Mouse (Mus musculus): ENCODE measurements around the gene Clic1.
A peak's percentile ranks its signal among the peaks of the same experiment; 100 is the strongest.
"Not testable (repeated sequence)": the region's sequence is repeated elsewhere in the genome, so short reads cannot be mapped to it uniquely, and the experiment has no call there.

The Clic1 gene

DNA sequence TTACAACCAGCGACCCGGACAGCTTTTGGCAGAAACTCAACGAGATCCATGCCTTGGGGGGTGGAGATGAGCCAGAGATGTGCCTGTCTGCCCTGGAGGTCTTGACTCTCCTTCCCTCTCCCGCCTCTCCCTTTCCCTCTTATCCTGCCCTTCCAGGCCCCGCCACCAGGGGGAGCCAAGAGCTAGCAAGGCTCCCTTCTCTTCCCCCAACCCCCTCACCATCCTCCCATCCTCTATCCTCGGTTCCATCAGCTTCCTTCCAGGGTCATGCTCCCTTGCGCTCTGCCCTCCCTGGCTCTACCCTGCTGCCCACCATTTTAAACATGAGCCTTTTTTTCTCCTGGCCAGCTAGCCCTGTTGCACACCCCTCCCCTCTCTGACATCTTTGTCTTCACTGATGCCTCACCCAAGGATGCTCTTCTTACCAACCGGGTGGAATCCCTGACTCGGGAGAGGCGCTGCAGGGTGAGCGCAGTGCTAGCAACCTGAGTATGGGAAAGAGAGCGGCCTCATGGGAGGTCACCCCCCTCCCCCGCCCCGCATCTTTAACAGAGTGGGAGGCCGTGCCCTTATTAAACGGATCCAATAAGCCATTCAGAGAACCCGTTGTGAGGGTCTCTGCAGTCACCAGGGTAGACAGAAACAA lies 28.5 kb upstream of the Clic1 start:
- DNase-seq (ENCODE audit: low read depth, low spot score), result peak; percentile 90

DNA sequence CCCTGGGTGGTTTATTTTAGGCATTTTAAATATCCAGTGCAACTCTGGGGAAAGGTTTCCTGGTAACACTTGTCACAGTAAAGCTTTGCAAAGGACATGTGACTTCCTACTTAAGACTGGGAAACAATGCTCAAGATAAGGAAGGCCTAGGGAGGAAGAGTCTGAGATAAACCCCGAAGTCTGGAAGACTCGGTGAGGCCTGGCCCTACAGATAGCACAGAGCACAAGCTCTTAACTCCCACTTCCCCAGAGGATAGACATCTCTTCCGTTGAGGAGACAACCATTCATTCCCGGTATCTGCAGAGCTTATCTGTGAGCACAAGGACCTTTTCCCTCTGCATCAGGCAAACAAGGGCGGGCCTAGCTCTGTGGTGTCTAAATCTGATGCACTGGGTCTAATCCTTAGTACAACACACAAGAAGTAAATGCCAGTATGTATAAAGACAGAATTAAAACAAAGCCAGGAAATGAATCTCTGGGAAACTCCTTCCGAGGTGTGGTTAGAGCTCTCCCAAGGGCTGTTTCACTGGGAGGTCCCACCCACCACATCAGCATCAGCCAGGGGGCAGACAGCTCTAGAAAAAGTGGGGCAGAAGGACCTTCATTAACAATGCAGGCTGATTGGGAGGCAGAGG lies 27.8 kb upstream of the Clic1 start:
- DNase-seq (ENCODE audit: low read depth, low spot score), result no peak

DNA sequence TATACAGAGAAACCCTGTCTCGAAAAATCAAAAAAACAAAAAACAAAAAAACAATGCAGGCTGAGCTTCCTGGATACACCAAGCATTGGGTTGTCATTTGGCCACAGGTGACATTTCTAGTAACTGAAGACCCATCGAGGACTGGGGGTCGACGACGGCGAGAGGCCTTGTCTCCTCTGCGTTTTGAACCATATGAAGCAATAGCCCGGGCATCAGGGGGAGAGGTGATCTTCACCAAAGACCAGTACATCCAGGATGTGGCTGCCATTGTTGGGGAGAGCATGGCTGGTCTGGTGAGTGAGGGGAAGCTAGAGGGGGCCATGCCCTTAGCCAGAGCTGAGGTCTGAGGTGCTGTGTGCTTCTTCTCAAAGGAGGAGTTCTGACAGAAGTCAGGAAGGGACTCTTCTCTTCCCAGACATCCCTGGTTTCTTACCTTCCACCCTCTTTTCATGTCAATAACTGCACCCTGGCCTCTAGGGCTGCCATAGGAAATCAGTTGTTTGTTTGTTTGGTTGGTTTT lies 27.2 kb upstream of the Clic1 start:
- DNase-seq (ENCODE audit: low read depth, low spot score), result no peak

DNA sequence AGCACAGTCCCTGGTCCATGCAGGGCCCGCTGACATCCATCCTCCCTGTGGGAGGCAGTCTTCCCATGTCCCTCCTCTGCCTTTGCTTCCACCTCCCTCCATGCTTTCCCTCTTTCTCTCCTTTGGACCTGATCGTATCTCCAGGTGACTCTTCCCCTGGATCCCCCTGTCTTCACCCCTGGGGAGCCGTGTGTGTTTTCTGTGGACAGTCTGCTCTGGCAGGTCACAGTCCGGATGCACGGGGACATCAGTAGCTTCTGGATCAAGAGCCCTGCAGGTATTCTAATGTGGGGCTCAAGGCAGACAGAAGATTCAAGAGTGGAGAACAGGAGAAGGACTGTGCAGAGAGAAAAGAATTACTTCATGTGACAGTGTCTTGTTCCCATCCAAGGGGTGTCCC lies 26.5 kb upstream of the Clic1 start:
- no peak for DNase-seq (ENCODE audit: low read depth, low spot score)

DNA sequence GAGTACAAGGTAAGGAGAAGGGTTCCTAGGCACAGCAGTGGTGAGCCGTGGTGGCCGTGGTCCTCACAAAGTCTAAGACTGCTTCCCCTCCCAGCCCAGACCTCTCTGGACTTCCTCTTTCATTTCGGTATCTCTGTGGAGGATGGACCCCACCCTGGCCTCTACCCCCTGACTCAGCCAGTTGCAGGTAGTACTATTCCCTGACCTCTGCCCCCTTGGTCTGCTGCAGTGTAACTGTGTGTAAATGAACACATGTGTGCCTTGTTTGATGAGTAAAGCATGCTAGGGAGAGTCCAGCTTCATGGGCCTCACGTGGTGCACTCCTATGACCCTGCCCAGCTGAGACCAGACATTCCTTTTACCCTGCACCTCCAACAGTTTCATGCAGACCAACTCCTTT lies 26.0 kb upstream of the Clic1 start:
- DNase-seq (ENCODE audit: low read depth, low spot score), result no peak

DNA sequence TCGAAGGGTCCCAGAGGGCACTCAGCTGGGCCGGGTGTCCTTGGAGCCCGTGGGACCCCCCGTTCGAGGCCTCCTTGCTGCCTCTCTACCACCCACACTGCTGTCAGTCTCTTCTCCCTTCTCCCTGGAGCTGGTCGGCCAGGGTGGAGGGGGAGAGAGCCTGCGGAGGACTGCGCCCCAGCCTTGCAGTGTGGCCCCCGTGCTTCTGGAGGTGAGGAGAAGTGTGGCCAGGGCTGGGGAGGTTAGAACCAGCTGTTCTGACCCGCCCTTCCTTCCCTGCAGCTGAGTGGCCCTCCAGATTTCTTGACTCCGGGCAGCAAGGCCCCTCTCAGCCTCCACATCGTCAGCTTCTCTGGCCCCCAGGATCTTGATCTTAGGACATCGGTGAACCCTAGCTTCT lies 25.5 kb upstream of the Clic1 start:
- DNase-seq (ENCODE audit: low read depth, low spot score), result no peak

DNA sequence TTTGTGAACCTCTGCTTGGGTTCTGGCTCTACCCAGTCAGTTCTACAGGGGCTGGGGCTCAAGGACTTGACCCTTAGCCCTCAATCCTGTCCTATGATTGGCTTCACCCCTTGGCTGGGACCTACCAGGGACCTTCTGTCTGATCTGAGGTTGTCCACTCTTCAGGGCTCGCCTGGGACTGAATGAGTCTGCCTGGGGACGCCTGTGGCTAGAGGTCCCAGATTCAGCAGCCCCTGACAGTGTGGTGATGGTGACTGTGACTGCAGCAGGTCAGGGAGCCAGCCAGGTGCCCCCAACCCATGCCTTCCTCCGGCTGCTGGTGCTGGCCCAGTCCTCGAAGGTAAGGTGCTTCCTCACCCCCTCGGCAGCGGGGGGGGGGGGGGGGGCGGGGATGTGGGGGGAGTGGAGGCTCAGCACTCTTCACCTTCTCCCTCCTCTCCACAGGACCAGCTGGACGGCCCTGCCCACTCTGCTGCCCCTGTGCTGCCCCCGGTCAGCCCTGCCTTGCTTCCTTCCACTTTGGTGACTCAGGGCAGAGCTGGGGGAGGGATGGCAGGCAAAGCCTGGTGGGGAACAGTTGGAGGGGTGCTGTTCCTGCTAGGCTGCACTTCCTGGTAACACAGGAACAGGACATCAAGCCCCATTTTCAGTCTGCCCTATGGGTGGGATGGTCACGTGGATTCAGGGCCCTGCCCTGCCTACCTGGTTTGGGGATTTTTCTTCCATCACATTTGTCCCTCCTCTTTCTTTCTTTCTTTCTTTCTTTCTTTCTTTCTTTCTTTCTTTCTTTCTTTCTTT lies 24.9 kb upstream of the Clic1 start:
- DNase-seq (ENCODE audit: low read depth, low spot score), result no peak

DNA sequence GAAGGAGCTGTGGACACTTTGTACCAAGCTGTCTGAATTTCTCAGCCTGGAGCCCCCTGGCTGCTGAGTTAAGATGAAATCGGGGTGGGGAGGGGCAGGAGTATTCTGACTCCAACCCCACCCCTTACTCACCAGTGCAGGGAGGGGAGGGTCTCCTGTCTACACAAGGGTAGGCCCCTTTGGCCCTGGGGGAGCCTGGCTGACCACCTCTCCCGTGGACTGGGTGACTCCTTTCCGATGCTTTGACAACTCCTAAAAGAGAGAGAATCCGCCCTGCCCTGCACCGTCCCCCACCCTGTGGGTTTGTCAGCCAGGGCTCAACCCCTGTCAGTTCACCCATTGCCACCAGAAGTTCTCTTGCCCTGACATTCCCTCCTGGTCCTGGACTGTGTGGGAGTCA lies 23.6 kb upstream of the Clic1 start:
- no peak for DNase-seq (ENCODE audit: low read depth, low spot score)

DNA sequence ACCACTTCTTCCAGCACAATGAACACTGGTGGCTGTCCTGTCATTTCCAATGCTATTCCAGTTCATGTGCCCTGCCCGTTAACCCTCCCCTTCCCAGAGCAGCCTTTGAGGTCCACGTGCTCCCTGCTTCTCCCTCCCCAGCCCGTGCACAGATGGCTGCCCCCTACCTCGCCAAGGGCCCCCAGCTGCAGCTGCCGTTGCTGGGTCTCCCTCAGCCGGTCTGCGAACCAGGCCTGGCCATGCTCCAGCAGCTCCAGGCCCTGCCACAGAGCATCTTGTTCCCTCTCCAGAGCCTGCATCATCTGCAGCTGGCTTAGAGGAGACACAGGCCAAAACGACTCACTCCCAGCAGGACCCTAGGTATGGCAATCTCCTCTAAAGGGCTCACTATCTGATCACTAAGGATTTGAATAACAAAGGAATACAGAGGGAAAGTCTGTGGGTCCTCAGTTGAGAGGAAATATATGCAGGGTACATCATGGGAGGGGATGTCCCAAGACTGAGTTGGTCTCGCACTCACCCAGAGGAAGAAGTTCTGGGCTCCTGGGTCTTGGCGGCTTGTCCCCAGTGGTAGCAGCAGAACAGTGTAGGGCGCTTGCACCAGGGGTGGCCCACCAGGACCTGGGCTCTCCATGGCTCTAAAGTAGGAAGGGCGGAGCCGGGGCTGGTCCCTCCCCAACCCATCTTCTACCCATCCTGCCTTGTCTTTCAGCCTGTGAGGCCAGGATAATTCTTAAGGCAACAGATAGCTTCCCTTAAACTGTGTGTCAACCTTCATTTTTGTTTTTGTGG lies 22.3 kb upstream of the Clic1 start, which contains the start of gene Sapcd1:
TSS of gene Sapcd1 (minus strand) at position 740 of the 792 bp plus-strand sequence.
- DNase-seq (ENCODE audit: low read depth, low spot score), result no peak

DNA sequence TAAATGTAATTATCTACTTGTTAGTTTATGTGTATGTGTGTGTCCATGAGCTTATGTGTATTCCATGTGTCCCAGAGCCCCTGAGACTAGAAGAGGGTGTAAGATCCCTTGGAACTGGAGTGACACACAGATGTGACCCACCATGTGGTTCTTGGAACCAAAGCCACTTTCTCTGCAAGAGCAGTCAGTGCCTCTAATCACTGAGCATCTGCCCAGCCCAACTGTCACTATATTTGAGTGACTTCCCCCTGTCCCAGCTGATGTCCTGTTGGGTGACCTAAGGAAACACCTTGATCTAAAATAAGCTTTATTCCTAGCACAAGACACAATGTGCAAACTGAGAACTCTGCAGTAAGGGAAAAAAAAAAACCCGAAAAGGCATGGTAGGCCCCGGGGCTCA lies 21.5 kb upstream of the Clic1 start:
- DNase-seq (ENCODE audit: low read depth, low spot score), result no peak

DNA sequence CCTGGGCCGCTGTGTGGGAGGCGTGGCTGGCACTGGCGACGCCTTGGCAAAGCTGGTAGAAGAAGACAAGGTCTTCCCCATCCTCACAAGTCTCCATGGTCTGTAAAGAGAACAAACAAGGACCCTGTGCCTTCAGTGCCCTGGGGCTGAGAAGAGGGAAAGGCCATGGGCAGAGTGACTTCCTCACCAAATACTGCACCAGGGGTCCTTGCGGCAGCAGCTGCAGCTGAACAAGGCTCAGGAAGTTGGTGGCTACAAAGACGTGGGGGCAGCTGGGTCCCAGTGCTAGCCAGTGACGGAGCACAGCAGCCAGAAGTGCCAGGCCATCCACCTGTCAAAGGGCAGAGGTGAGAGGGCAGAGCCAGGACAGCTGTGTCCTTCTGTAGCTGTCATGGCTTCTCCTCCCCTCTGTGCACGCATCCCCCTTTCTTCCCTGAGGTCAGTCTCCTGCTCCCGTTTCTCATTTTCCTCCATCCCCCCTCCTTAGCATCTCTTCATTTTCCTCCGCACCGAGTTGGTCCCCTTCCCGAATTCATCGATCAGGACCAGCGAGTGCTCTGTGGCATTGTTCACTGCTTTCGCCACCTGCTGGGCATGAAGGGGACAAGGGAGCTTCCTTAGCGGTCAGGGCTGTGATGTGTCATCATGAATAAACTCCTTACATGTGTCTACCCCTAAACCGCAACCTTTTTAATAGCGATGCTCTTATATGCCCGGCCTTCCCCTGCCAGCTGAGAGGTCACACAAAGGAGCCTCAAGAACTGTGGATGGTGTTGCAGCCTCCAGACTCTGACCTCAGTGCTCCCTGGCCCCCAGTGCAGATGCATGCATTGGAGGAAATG lies 19.9 kb upstream of the Clic1 start:
- DNase-seq (ENCODE audit: low read depth, low spot score), result peak; percentile 53

DNA sequence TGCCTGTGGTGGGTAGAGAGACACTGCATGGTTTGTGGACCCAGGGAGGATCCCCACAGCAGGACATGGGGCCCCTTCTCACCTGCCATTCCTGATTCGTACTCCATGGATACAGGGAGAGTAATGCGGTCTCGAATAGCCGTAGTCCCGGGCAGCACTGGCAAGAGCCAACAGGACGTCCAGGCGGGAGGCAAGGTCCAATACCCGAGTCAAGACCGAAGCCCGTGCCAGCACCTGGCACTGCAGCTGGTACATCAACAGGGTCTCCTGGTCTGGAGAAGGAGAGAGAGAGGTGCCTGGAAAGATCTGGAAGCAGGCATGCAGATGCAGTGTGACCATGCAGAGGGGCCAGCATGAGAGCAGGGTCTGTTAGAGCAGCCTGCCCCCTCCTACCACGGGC lies 18.5 kb upstream of the Clic1 start:
- DNase-seq (ENCODE audit: low read depth, low spot score), result no peak

DNA sequence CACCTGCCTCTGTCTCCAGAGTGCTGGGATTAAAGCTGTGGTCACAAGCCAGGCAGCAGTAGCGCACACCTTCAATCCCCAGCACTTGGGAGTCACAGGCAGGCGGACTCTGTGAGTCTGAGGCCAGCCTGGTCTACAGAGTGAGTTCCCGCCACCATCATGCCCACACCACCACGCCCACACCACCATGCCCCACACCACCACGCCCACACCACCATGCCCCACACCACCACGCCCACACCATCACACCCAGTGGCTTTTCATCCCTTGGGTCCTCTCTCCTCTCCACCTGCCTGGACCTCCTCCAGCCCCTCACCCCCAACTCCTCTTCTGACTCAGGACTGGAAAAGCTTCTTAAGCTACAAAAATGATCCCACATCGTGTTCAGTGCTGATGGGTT lies 17.9 kb upstream of the Clic1 start:
- DNase-seq (ENCODE audit: low read depth, low spot score), result no peak

DNA sequence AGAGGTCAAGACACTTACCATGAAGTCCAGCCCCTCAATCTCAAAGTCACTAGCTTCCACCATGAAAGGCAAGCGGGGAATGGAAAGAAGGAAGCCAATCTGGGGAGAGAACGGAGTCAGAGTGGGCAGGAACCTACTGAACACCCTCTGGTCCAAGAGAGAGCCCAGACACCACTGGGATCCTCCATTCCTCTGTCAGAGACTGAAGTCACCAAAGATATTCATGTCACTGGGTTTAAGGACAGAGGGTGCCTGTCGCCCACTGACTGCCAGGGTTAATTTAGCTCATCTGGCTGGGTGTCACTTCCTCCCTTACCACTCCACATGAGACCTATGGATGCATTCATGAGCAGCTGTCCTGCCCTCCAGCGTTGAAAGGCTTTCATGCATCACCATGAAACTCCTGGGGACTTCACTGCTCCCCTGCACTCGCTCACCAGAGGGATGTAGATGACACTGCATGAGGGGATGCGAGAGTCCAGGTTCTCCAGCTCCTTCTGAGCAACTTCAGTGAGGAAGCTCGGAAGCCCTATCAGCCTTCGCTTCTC lies 17.4 kb upstream of the Clic1 start:
- DNase-seq (ENCODE audit: low read depth, low spot score), result no peak

DNA sequence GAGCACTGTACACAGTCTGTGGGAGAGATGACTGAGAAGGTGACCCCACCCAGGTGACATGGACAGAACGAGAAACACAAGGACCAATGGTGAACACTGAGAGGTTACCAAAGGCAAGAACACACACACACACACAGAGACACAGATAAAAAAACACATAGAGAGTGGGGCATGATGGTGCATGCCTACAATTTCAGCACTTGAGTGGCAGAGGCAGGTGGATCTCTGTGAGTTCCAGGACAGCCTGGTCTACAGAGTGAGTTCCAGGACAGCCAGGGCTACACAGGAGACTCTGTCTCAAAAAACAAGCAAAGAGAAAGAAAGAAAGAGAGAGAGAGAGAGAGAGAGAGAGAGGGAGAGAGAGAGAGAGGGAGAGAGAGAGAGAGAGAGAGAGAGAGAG lies 16.1 kb upstream of the Clic1 start:
- DNase-seq (ENCODE audit: low read depth, low spot score), result not testable (repeated sequence)

DNA sequence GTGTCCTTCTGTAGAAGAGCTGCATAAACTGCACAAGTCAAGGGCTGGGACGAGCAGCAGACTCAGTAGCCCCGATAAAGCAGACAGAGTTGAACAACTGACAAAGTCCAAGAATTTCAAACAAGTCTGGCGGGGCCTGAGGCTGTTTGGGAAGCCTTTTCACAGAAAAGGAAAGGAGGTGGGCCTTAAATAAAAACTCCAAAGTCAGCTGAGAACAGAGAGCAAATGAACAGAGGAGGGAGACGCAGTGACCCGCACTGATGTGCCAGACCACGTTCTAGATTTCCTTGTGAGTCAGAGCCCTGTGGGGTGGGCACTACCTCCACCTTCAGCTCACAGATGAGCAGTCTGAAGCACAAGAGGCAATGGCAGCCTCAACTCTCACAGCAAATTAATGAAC lies 14.9 kb upstream of the Clic1 start:
- DNase-seq (ENCODE audit: low read depth, low spot score), result no peak

DNA sequence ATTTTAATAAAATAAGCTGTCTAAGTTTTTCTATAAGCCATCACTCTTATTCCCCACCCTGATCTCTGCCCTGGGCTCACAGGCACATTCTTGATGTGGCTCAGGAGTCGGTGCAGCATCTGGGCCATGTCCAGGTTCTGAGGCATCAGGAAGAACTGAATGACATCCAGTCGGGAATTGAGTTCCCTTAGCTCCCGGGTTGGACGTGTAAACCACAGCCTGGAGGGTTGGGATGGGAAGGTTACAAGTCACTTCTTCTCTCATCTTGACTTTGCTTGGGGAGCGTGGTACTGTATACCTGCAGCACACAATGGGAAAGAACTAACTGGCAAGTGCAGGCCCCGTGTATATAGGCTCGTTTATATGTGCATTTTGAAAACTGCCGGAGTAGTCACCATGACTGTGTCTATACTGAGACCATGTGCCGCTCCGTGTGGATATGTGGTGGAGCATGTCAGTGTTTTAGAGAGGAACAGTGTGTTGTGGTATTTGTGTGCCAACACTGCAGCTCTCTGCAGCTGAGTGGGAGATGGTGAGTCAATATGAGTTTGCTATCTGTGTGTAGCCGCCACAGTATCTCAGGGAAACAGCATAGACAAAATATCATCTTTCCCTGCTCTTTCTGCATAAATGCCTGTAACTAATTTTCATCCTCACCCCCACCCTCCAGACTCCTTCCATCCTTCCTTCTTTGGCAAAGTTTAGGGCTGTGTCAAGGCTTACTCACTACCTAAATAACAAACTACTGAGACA lies 10.5 kb upstream of the Clic1 start:
- no peak for DNase-seq (ENCODE audit: low read depth, low spot score)

DNA sequence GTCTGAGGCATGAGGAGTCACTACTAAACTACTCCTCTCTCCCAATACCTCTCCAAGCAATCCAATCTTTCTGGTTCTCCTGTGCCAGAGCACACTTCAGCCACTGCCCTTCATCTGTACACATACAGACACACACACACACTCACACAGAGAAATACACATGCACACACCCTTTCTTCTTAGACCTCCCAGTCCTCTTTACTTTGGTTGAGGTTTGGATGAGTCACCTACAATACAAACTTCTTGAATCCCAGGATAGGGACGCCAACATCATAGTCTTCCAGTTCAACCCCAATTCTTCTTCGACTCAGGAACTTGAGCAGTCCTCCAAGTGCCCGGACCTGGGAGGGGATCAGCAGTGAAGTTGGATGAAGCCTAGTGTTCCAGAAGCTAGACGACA lies 6.0 kb upstream of the Clic1 start:
- no peak for DNase-seq (ENCODE audit: low read depth, low spot score)

DNA sequence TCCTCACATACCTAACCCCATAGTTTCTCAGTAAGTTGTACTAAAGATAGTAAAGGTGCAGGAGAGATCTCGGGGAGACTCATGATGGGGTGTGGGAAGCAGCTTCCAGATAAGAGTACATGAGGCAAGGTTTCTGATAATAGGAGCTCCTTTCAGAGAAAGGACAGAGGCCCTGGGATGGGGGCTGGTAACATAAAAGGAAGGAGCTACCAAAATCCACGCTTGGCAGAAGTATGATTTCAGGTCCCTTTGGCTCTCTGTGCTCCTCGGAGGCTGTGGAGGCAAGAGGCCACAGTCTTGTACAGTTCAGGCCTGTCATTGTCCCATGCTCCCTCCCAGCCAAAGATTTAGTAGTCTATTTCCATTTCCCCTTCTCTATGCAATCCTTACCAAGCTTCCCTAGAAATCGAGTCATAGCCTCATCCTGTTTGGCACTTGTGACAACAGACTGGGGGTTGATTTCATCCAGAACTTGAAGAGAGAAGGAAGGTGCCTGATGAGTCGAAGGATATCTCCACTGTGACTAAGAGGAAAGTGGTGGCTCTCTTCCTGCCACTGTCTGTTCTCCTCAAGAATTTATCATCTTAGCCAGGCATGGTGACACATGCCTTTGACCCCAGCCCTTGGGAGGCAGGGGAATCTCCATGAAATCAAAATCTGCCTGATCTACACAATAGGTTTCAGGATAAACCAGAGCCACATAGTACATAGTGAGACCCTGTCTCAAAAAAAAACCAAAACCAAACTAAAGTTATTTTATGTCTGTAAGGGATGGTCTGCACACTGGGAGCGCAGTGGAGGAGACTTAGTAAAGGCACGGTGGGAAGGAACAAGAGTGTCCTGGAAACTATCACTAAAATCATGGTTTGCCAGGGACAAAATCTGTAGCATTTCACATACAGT lies 4.6 kb upstream of the Clic1 start:
- no peak for DNase-seq (ENCODE audit: low read depth, low spot score)
